Mouse (Mus musculus) embryonic facial prominence, embryonic 12.5 days (tissue): ENCODE measurements at regions not wholly inside any gene's neighbourhood (a gene's known extent, or its start where the extent isn't known, plus 50 kb on each side); places are given as distances from the start of the nearest gene placed in this dataset.

ENCODE experiments used
- ATAC-seq: fragments of 200-750 bp; cut with Nextera tagmentation; 2 replicates; pipeline ENCODE4 v1.8.0; 2017; ENCODE audit not compliant: insufficient number of reproducible peaks, insufficient read depth, low FRiP score, low TSS enrichment
- H3K27ac ChIP-seq: fragments of 300-500 bp; sonication (generic); 2 replicates; pipeline ENCODE4 v1.5.1; 2016; ENCODE audit warnings: mild to moderate bottlenecking
- H3K27me3 ChIP-seq: fragments of 300-500 bp; sonication (generic); 2 replicates; pipeline ENCODE4 v1.6.1; 2016; ENCODE audit warnings: mild to moderate bottlenecking, moderate library complexity
- H3K36me3 ChIP-seq: fragments of 300-500 bp; sonication (generic); 2 replicates; pipeline ENCODE4 v1.6.1; 2016; ENCODE audit warnings: mild to moderate bottlenecking
- H3K4me1 ChIP-seq: fragments of 300-500 bp; sonication (generic); 2 replicates; pipeline ENCODE4 v1.6.1; 2016
- H3K4me2 ChIP-seq: fragments of 300-500 bp; sonication (generic); replicated peaks from 2 replicates; pipeline ENCODE4 v1.6.1; 2016; ENCODE audit warnings: mild to moderate bottlenecking, moderate library complexity
- H3K4me3 ChIP-seq: fragments of 300-500 bp; sonication (generic); 2 replicates; pipeline ENCODE4 v1.5.1; 2016; ENCODE audit warnings: mild to moderate bottlenecking
- H3K9ac ChIP-seq: fragments of 300-500 bp; sonication (generic); 2 replicates; pipeline ENCODE4 v1.6.1; 2016; ENCODE audit warnings: mild to moderate bottlenecking, moderate library complexity
- H3K9me3 ChIP-seq: fragments of 300-500 bp; sonication (generic); 2 replicates; pipeline ENCODE4 v1.6.1; 2016; ENCODE audit warnings: mild to moderate bottlenecking, moderate library complexity
- WGBS: fragments of 180-500 bp; shearing (Covaris S2); methylation state at CpG from one replicate; pipeline ENCODE4 v1.1.7; 2016; 5-methylcytosine and 5-hydroxymethylcytosine counted together

- Histone ChIP-seq H3K4me1 (peaks cover 8% of the 10 kb centered on the region; the same call in 1 of the 2 replicates), H3K9me3 (no peaks in the 10 kb centered on the region), H3K4me3 (no peak overlapping the region), H3K9ac (no peak overlapping the region), H3K36me3 (no peaks in the 10 kb centered on the region), H3K27ac (no peak overlapping the region), H3K27me3 (no peaks in the 10 kb centered on the region), H3K4me2 (no peak overlapping the region)
- WGBS = 86% methylated on average over 5 of the region's 5 CpGs
- ATAC-seq = no peak
Observed at GRCm38 (mm10) chr13:107902800-107903149, 141.5 kb upstream of the Smim15 start.

- 49% methylated on average over 8 of the region's 8 CpGs for WGBS
- H3K4me3 ChIP-seq = no peak overlapping the region
- H3K9me3 ChIP-seq = no peaks in the 10 kb centered on the region
- H3K36me3 ChIP-seq = no peaks in the 10 kb centered on the region
- H3K4me1 ChIP-seq = peaks cover 8% of the 10 kb centered on the region; the same call in 1 of the 2 replicates
- H3K27ac ChIP-seq = no peak overlapping the region
- H3K27me3 ChIP-seq = no peaks in the 10 kb centered on the region
- no peak overlapping the region for H3K4me2 ChIP-seq
- ATAC-seq = no peak
- no peak overlapping the region for H3K9ac ChIP-seq
Observed at GRCm38 (mm10) chr13:107899600-107900229, 144.5 kb upstream of the Smim15 start.

GRCm38 (mm10) chr13:107897646-107898045 lies 146.6 kb upstream of the Smim15 start:
- Histone ChIP-seq H3K27ac (no peak overlapping the region), H3K27me3 (0 out of 2 replicates have a peak, but pooled peaks cover 1% of the 10 kb centered on the region), H3K4me1 (0 out of 2 replicates have a peak, but pooled peaks cover 3% of the 10 kb centered on the region), H3K9ac (no peak overlapping the region), H3K36me3 (no peaks in the 10 kb centered on the region), H3K9me3 (no peaks in the 10 kb centered on the region), H3K4me3 (no peak overlapping the region), H3K4me2 (no peak overlapping the region)
- 73% methylated on average over 1 of the region's 1 CpGs for WGBS
- no peak for ATAC-seq

- Histone ChIP-seq H3K9ac (no peak overlapping the region), H3K27me3 (0 out of 2 replicates have a peak, but pooled peaks cover 6% of the 10 kb centered on the region), H3K4me1 (0 out of 2 replicates have a peak, but pooled peaks cover 3% of the 10 kb centered on the region), H3K36me3 (no peaks in the 10 kb centered on the region), H3K4me3 (no peak overlapping the region), H3K4me2 (no peak overlapping the region), H3K27ac (no peak overlapping the region), H3K9me3 (no peaks in the 10 kb centered on the region)
- WGBS = 74% methylated on average over 3 of the region's 3 CpGs
- no peak for ATAC-seq
Observed at GRCm38 (mm10) chr13:107897184-107897583, 147.1 kb upstream of the Smim15 start.

- no peaks in the 10 kb centered on the region for H3K9me3 ChIP-seq
- 92% methylated on average over 8 of the region's 8 CpGs for WGBS
- H3K4me3 ChIP-seq = no peak overlapping the region
- no peak overlapping the region for H3K9ac ChIP-seq
- H3K4me1 ChIP-seq = no peaks in the 10 kb centered on the region
- H3K27ac ChIP-seq = no peak overlapping the region
- no peak for ATAC-seq
- H3K4me2 ChIP-seq = no peak overlapping the region
- H3K36me3 ChIP-seq = no peaks in the 10 kb centered on the region
- 0 out of 2 replicates have a peak, but pooled peaks cover 6% of the 10 kb centered on the region for H3K27me3 ChIP-seq
Observed at GRCm38 (mm10) chr13:107893581-107894183, 150.6 kb upstream of the Smim15 start.

- Histone ChIP-seq H3K9ac (no peak overlapping the region), H3K36me3 (no peaks in the 10 kb centered on the region), H3K9me3 (no peaks in the 10 kb centered on the region), H3K27ac (no peak overlapping the region), H3K27me3 (0 out of 2 replicates have a peak, but pooled peaks cover 6% of the 10 kb centered on the region), H3K4me3 (no peak overlapping the region), H3K4me1 (no peaks in the 10 kb centered on the region), H3K4me2 (no peak overlapping the region)
- WGBS = 85% methylated on average over 4 of the region's 4 CpGs
- no peak for ATAC-seq
Observed at GRCm38 (mm10) chr13:107893081-107893480, 151.2 kb upstream of the Smim15 start.

- 10% methylated on average over 11 of the region's 11 CpGs for WGBS
- H3K9ac ChIP-seq = peak overlapping the region; percentile 80; the same call in 1 of the 2 replicates
Observed at GRCm38 (mm10) chr13:107891946-107892345, 152.3 kb upstream of the Smim15 start.

GRCm38 (mm10) chr13:107890866-107891821 lies 153.1 kb upstream of the Smim15 start:
- Histone ChIP-seq H3K27me3 (0 out of 2 replicates have a peak, but pooled peaks cover 6% of the 10 kb centered on the region), H3K9ac (peak overlapping the region; percentile 80), H3K4me3 (peak overlapping the region; percentile 83), H3K36me3 (no peaks in the 10 kb centered on the region), H3K27ac (peak overlapping the region; percentile 96), H3K4me2 (peak overlapping the region; percentile 80), H3K4me1 (peaks cover 14% of the 10 kb centered on the region), H3K9me3 (no peaks in the 10 kb centered on the region)
- ATAC-seq = peak; percentile 14
- under 1% methylated on average over 94 of the region's 95 CpGs for WGBS

More at GRCm38 (mm10) chr13:107891946-107892345, 152.3 kb upstream of the Smim15 start:
- H3K27me3 ChIP-seq = 0 out of 2 replicates have a peak, but pooled peaks cover 6% of the 10 kb centered on the region
- H3K36me3 ChIP-seq = no peaks in the 10 kb centered on the region
- no peak overlapping the region for H3K27ac ChIP-seq
- peaks cover 9% of the 10 kb centered on the region for H3K4me1 ChIP-seq
- no peaks in the 10 kb centered on the region for H3K9me3 ChIP-seq
- H3K4me2 ChIP-seq = peak overlapping the region; percentile 80
- peak overlapping the region; percentile 83 for H3K4me3 ChIP-seq
- ATAC-seq = no peak

GRCm38 (mm10) chr13:107889985-107890865 lies 154.0 kb upstream of the Smim15 start:
- H3K36me3 ChIP-seq = no peaks in the 10 kb centered on the region
- peak; percentile 93 for ATAC-seq

GRCm38 (mm10) chr13:107889588-107889984 lies 154.7 kb upstream of the Smim15 start:
- Histone ChIP-seq H3K36me3 (no peaks in the 10 kb centered on the region), H3K4me1 (peaks cover 17% of the 10 kb centered on the region), H3K9me3 (no peaks in the 10 kb centered on the region), H3K9ac (peak overlapping the region; percentile 90), H3K4me2 (peak overlapping the region; percentile 56), H3K27me3 (0 out of 2 replicates have a peak, but pooled peaks cover 6% of the 10 kb centered on the region), H3K27ac (peak overlapping the region; percentile 83), H3K4me3 (peak overlapping the region; percentile 83)
- ATAC-seq = no peak
- under 1% methylated on average over 42 of the region's 66 CpGs for WGBS

More at GRCm38 (mm10) chr13:107889985-107890865, 154.0 kb upstream of the Smim15 start:
- no peaks in the 10 kb centered on the region for H3K9me3 ChIP-seq
- WGBS = under 1% methylated on average over 85 of the region's 90 CpGs
- H3K4me1 ChIP-seq = peaks cover 14% of the 10 kb centered on the region
- H3K9ac ChIP-seq = peak overlapping the region; percentile 90
- 0 out of 2 replicates have a peak, but pooled peaks cover 6% of the 10 kb centered on the region for H3K27me3 ChIP-seq
- H3K27ac ChIP-seq = peak overlapping the region; percentile 96
- H3K4me2 ChIP-seq = peak overlapping the region; percentile 80
- H3K4me3 ChIP-seq = peak overlapping the region; percentile 83
